Mouse (Mus musculus): Measurements from ENCODE around the gene Dlg2. TPM values are rescaled to one million over a fixed set of nuclear protein-coding genes. Genes with fewer than 3 reads are reported as not detected.

Dlg2 gene
- polyA plus RNA-seq, 1 experiment, result 6.0 TPM

DNA sequence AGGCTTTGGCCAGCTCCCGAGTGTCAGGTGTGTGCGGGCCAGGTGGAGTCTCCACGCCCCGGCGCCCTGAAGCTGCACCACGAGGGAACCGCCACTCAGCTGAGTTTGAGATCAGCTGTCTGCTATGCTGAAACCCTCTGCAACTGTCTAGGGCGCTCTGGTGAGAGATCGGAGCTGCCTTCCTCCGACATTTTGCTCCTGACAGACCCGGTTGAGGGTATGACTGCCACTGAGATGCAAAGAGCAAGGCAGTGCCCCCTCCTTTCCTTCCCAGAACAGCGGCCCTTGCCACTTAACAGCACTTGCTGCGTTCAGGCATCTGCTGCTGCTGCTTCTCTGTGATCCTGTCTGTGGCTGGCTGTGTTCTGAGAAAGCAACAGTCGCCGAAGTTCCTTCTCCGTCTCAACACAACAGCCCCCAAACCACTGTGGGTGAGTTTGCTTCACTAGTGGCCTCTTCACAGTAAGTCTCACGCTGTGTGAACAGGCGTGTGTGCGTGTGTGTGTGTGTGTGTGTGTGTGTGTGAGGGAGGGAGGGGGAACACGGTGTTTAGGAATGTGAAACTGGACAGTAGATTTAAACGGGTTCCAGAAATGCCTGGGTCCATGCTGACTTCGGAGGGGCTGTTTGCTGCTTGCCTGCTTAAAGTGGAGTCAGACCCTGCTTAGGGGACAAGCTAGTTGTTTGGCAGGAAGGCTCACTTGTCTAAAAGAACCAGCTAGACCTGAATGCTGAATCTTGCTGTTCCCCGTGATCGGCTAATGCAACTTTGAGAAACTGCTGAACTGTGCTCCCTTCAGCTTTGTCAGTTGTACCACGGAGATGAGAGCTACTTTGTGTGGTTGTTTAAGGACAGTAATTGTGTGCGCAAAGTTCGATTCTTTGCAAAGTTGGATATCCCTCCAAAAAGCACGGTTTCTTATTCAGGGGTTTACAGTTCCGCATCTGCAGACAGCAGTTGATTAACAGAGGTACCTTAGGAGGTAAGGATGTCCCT is 1704.4 kb downstream of the Dlg2 start:
- H3K27me3 ChIP-seq (ENCODE audit: control insufficient read depth, insufficient read depth, low read length), result no peaks in the 10 kb centered on the region
- no peaks in the 10 kb centered on the region for H3K36me3 ChIP-seq (ENCODE audit: control insufficient read depth, insufficient read depth, low read length)
- H3K4me3 ChIP-seq (ENCODE audit: control insufficient read depth, insufficient read depth, low read length), result peak overlapping the region; percentile 22
- TF ChIP-seq CTCF (IDR thresholded peaks at IDR 0.05; ENCODE audit: borderline replicate concordance, control insufficient read depth, extremely low read depth, insufficient read depth, low read length, poor library complexity), result no peak
- TF ChIP-seq POLR2A (IDR thresholded peaks at IDR 0.05; ENCODE audit: control insufficient read depth, extremely low read depth, insufficient read depth, low read length, poor library complexity), result no peak
- DNase-seq, result peak; percentile 4
- WGBS, result 10% methylated on average over 29 of the region's 29 CpGs
- H3K27ac ChIP-seq (ENCODE audit: control insufficient read depth, insufficient read depth, low read length), result no peak overlapping the region
- H3K4me1 ChIP-seq (replicated peaks; ENCODE audit: control insufficient read depth, insufficient read depth, low read length), result no peaks in the 10 kb centered on the region

- Histone ChIP-seq H3K4me3 (ENCODE audit: control insufficient read depth, insufficient read depth, low read length) (no peak overlapping the region), H3K4me1 (replicated peaks; ENCODE audit: control insufficient read depth, insufficient read depth, low read length) (no peaks in the 10 kb centered on the region), H3K27ac (ENCODE audit: control insufficient read depth, insufficient read depth, low read length) (no peak overlapping the region), H3K27me3 (ENCODE audit: control insufficient read depth, insufficient read depth, low read length) (no peaks in the 10 kb centered on the region), H3K36me3 (ENCODE audit: control insufficient read depth, insufficient read depth, low read length) (no peaks in the 10 kb centered on the region)
- TF ChIP-seq CTCF (IDR thresholded peaks at IDR 0.05; ENCODE audit: borderline replicate concordance, control insufficient read depth, extremely low read depth, insufficient read depth, low read length, poor library complexity) (no peak), POLR2A (IDR thresholded peaks at IDR 0.05; ENCODE audit: control insufficient read depth, extremely low read depth, insufficient read depth, low read length, poor library complexity) (no peak)
- WGBS, result 4% methylated on average over 10 of the region's 10 CpGs
- DNase-seq, result peak; percentile 7
Observed at GRCm38 (mm10) chr7:92181959-92182612, 1705.6 kb downstream of the Dlg2 start.

DNA sequence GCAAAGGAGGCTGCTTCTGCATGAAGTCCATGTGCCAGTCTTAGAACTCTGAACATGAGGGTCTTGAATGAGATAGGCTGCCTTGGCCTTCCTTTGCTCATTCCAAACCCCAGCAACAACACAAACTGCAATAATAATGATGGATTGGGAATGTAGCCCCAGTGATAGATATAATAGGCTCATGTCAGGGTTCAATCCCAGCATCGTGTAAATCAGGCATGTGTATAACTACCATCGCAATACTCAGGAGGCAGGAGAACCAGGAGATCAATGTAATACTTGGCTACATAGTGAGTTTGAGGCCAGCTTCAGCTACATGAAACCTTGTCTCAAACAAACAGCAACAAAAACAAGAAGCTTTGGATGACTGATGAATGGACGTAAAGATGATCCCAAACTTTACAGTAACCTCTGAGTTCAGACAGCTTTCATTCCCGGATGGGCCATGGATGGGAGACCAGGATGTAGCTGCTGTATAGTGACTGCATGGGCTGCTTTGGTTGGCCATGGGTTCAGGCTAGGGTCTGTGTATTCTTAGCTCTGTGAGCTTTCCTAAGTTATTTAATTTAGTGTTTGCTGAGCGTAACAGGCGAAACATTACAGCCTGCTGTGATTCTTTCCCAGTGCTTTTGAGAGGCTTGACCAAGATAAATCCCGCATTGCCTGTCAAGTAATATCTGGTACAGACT is 1708.0 kb downstream of the Dlg2 start:
- Histone ChIP-seq H3K4me1 (replicated peaks; ENCODE audit: control insufficient read depth, insufficient read depth, low read length) (no peaks in the 10 kb centered on the region), H3K36me3 (ENCODE audit: control insufficient read depth, insufficient read depth, low read length) (no peaks in the 10 kb centered on the region), H3K27me3 (ENCODE audit: control insufficient read depth, insufficient read depth, low read length) (no peaks in the 10 kb centered on the region), H3K27ac (ENCODE audit: control insufficient read depth, insufficient read depth, low read length) (no peak overlapping the region), H3K4me3 (ENCODE audit: control insufficient read depth, insufficient read depth, low read length) (no peak overlapping the region)
- 93% methylated on average over 7 of the region's 7 CpGs for WGBS
- no peak for TF ChIP-seq CTCF (IDR thresholded peaks at IDR 0.05; ENCODE audit: borderline replicate concordance, control insufficient read depth, extremely low read depth, insufficient read depth, low read length, poor library complexity)
- no peak for TF ChIP-seq POLR2A (IDR thresholded peaks at IDR 0.05; ENCODE audit: control insufficient read depth, extremely low read depth, insufficient read depth, low read length, poor library complexity)
- DNase-seq, result no peak

- H3K4me3 ChIP-seq (ENCODE audit: control insufficient read depth, insufficient read depth, low read length), result no peak overlapping the region
- no peak for DNase-seq
- no peaks in the 10 kb centered on the region for H3K4me1 ChIP-seq (replicated peaks; ENCODE audit: control insufficient read depth, insufficient read depth, low read length)
- no peak overlapping the region for H3K27ac ChIP-seq (ENCODE audit: control insufficient read depth, insufficient read depth, low read length)
- H3K27me3 ChIP-seq (ENCODE audit: control insufficient read depth, insufficient read depth, low read length), result no peaks in the 10 kb centered on the region
- no peaks in the 10 kb centered on the region for H3K36me3 ChIP-seq (ENCODE audit: control insufficient read depth, insufficient read depth, low read length)
- WGBS, result 93% methylated on average over 5 of the region's 5 CpGs
- no peak for TF ChIP-seq CTCF (IDR thresholded peaks at IDR 0.05; ENCODE audit: borderline replicate concordance, control insufficient read depth, extremely low read depth, insufficient read depth, low read length, poor library complexity)
- no peak for TF ChIP-seq POLR2A (IDR thresholded peaks at IDR 0.05; ENCODE audit: control insufficient read depth, extremely low read depth, insufficient read depth, low read length, poor library complexity)
Observed at GRCm38 (mm10) chr7:92186341-92186740, 1709.9 kb downstream of the Dlg2 start.

DNA sequence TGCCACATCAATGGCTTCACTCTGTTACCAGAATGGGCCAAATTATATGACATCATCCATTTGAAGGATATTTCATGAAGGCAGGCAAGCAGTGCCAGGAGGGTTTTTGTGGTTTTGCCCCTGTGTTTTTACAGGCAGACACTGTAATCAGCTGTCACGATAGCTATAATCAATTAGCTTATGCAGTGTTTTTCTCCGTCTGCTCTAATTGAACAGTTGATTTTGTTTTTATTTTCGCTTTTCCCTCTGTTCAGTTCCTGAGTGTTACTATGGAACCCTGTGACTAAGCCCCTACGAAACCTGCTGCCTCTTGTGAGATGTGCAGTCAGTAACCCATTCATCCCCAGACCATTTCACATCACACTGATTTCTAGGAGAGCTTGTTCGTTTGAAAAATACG is 1712.7 kb downstream of the Dlg2 start:
- Histone ChIP-seq H3K4me3 (ENCODE audit: control insufficient read depth, insufficient read depth, low read length) (no peak overlapping the region), H3K4me1 (replicated peaks; ENCODE audit: control insufficient read depth, insufficient read depth, low read length) (no peaks in the 10 kb centered on the region), H3K27ac (ENCODE audit: control insufficient read depth, insufficient read depth, low read length) (no peak overlapping the region), H3K27me3 (ENCODE audit: control insufficient read depth, insufficient read depth, low read length) (no peaks in the 10 kb centered on the region), H3K36me3 (ENCODE audit: control insufficient read depth, insufficient read depth, low read length) (no peaks in the 10 kb centered on the region)
- TF ChIP-seq POLR2A (IDR thresholded peaks at IDR 0.05; ENCODE audit: control insufficient read depth, extremely low read depth, insufficient read depth, low read length, poor library complexity), result no peak
- no peak for TF ChIP-seq CTCF (IDR thresholded peaks at IDR 0.05; ENCODE audit: borderline replicate concordance, control insufficient read depth, extremely low read depth, insufficient read depth, low read length, poor library complexity)
- no peak for DNase-seq
- WGBS, result 85% methylated on average over 6 of the region's 6 CpGs

GRCm38 (mm10) chr7:92196004-92196403 is 1719.5 kb downstream of the Dlg2 start:
- Histone ChIP-seq H3K4me1 (replicated peaks; ENCODE audit: control insufficient read depth, insufficient read depth, low read length) (no peaks in the 10 kb centered on the region), H3K4me3 (ENCODE audit: control insufficient read depth, insufficient read depth, low read length) (no peak overlapping the region), H3K36me3 (ENCODE audit: control insufficient read depth, insufficient read depth, low read length) (no peaks in the 10 kb centered on the region), H3K27me3 (ENCODE audit: control insufficient read depth, insufficient read depth, low read length) (no peaks in the 10 kb centered on the region), H3K27ac (ENCODE audit: control insufficient read depth, insufficient read depth, low read length) (no peak overlapping the region)
- no peak for TF ChIP-seq POLR2A (IDR thresholded peaks at IDR 0.05; ENCODE audit: control insufficient read depth, extremely low read depth, insufficient read depth, low read length, poor library complexity)
- TF ChIP-seq CTCF (IDR thresholded peaks at IDR 0.05; ENCODE audit: borderline replicate concordance, control insufficient read depth, extremely low read depth, insufficient read depth, low read length, poor library complexity), result no peak
- WGBS, result 88% methylated on average over 4 of the region's 4 CpGs
- no peak for DNase-seq
